Mouse (Mus musculus) cerebellum, adult 9-11 months (tissue): ENCODE results near the gene Nosip.

Experiments used
- DNase-seq: peaks from one replicate; pipeline ENCODE4 v3.0.0; 2022

Gene Nosip

GRCm38 (mm10) chr7:45036702-45037101 is 25.5 kb upstream of the Nosip start:
- no peak for DNase-seq

GRCm38 (mm10) chr7:45037720-45038361 is 24.4 kb upstream of the Nosip start:
- DNase-seq: no peak

- DNase-seq: no peak
Observed at GRCm38 (mm10) chr7:45038411-45038810, 23.8 kb upstream of the Nosip start.

DNA sequence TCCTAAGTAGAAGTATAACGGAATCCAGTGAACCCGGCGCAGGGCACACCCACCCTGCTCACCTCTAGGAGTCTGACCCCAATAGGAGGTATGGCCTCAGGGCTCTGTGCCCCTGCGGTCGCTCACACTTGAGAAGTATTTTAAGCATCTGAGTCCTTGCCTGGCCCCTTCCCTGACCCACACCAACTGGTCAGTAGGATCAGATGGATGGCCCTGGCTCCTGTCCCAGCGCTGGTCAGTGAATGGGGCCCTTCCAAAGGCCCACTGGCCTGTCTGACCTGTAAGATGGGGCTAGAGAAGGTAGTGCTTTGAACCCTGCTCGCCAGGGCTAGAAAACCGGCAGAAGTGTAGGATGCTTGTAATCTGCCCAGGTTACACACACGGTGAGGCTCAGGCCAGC is 21.4 kb upstream of the Nosip start:
- DNase-seq: no peak

DNA sequence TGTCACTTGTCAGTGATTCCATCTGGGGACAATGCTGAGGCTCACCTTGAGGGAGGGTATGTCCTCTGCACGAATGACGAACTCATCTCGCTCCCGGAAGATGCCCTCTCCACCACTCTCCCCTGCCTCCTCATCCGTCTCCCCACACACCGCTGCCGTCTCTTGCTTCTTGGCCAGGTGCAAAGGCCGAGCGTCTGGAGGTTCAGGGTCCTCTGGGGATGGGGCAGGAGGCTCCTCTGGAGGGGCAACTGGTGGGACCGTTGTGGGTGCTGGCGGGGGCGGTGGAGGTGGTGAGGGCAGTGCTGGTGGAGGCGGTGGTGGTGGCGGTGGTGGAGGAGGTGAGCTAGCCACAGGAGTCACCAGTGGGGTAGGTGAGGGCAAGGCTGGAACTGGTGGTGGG is 18.9 kb upstream of the Nosip start:
- DNase-seq: no peak

- no peak for DNase-seq
Observed at GRCm38 (mm10) chr7:45045741-45046140, 16.5 kb upstream of the Nosip start.

DNA sequence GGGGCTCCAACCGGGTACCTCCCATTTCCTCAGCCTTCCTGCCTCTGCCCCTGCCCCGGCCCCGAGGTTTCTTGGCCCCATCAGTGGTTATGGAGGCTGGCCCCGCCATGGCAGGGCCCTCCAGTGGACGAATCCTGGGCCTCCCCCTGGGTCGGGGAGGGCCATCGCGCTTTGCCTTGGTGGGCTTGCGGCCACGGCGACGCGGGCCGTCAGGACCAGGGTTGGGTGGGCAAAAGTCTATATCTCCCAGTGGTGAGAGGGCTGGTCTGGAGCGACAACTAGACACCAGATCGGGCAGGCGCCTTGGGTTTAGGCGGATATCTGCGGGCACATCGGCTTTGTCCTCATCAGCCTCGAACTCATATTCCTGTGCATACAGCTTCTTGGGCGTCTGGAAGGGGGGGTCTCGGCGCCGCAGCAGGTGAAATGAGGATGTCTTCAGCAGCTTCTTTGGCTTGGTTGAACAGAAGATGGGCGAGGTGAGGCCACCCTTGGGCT is 15.3 kb upstream of the Nosip start:
- no peak for DNase-seq

DNA sequence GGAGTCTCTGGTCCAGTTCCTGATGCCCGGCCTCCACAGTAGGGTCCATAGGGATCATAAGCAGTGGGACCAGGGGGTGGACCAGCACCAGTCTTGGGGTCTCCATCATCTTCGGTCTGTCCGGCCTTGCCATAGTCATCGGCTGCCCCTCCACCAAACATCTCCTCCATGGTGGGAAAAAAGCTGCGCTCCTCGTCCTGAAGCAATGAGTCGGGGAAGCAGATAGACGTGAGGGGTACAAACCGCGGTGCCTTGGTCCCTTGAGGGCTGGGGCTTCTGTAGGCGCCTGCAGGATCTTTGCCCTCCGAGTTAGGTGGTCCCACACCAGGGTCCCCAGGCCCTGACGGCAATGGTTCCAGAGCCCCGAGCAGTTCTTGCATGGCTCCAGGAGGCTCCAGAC is 14.7 kb upstream of the Nosip start:
- DNase-seq: peak; percentile 37

GRCm38 (mm10) chr7:45048001-45048890 is 14.0 kb upstream of the Nosip start:
- DNase-seq: peak; percentile 61

GRCm38 (mm10) chr7:45048923-45049657 is 13.1 kb upstream of the Nosip start:
- peak; percentile 61 for DNase-seq

- DNase-seq: peak; percentile 88
Observed at GRCm38 (mm10) chr7:45050945-45051600, 11.2 kb upstream of the Nosip start.

GRCm38 (mm10) chr7:45051601-45051974 is 10.6 kb upstream of the Nosip start:
- peak; percentile 64 for DNase-seq

- peak; percentile 84 for DNase-seq
Observed at GRCm38 (mm10) chr7:45052181-45052861, 9.9 kb upstream of the Nosip start.

DNA sequence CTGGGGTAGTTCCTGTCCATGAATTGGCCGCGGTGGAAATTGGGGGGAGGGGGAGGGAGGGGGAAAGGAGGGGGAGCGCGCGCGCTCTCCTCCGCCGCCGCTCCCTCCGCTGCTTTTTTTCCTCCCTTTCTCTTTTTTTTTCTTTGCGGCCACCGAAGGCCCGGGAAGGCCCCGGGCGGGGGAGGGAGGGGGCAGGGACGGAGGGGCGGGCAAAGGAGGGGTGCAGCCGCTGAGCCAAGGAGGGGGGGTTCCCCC is 9.4 kb upstream of the Nosip start, which contains the start of gene Prr12:
Gene Prr12 (minus strand): TSS at position 20 of the 255 bp plus-strand sequence.
- DNase-seq: no peak

GRCm38 (mm10) chr7:45053117-45053930 is 8.9 kb upstream of the Nosip start:
- peak; percentile 87 for DNase-seq

GRCm38 (mm10) chr7:45053931-45054510 is 8.2 kb upstream of the Nosip start:
- DNase-seq: peak; percentile 98

DNA sequence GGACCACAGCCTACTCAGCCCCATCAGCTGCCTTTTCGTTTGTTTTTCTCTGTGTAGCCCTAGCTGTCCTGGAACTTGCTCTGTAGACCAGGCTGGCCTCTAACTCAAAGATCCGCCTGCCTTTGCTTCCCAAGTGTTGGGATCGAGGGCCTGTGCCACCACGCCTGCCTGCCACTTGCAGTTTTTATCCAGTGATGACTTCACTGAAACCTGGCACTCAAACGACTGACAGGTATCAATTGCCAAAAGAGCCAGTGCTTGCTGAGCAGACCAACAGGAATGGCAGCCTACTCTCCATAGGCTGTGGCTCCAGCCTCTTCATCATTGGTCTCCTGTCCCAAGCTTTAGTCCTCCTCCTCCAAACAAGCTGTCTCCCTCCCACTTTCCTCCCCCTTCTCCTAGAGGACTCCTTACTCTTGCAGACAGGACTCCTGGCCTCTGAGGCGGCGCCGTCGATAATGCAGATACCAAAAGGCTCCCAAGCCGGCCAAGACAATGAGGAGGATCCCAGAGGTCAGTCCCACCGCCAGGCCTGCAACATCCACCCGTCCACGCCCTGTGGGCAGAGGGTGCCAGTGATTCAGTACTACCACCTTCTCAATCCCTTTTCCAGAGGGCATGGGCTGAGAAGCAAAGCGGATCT is 5.8 kb upstream of the Nosip start:
- DNase-seq: peak; percentile 45

- no peak for DNase-seq
Observed at GRCm38 (mm10) chr7:45056972-45057348, 5.3 kb upstream of the Nosip start.

GRCm38 (mm10) chr7:45058607-45059571 is 3.3 kb upstream of the Nosip start:
- DNase-seq: peak; percentile 64
